Mouse (Mus musculus): ENCODE measurements around the gene Tmem210. TPM values are rescaled to one million over a fixed set of nuclear protein-coding genes. Genes with fewer than 3 reads are reported as not detected.

The Tmem210 gene
- total and polyA plus RNA-seq, 3 experiments, result not detected

- DNase-seq (ENCODE audit: extremely low read depth), result no peak
- no peaks in the 10 kb centered on the region for H3K9me3 ChIP-seq (replicated peaks; ENCODE audit: low read length)
- in situ Hi-C loops (cut with MboI; ENCODE audit: low pct_ligation_motif_present, low pct_unique_long_range_greater_than_20kb, low sequenced_read_pairs), result no loop called here
- peaks cover 0 to 2% of the 10 kb centered on the region in 2 experiments; a peak in 1 of 4 replicates for H3K4me1 ChIP-seq (ENCODE audit: control insufficient read depth in 1 of 2, insufficient read depth in 2 of 2)
- no peaks in the 10 kb centered on the region for H3K79me2 ChIP-seq (replicated peaks; ENCODE audit: control insufficient read depth, extremely low read depth, insufficient read depth, poor library complexity, severe bottlenecking)
- dilution Hi-C loops (cut with MboI; ENCODE audit: extremely low pct_ligation_motif_present, extremely low pct_unique_long_range_greater_than_20kb, low sequenced_read_pairs), result no loop called here
- H3K27me3 ChIP-seq (replicated peaks), result peaks cover 1% of the 10 kb centered on the region
- no peak overlapping the region for H3K4me2 ChIP-seq (ENCODE audit: insufficient read depth, low read depth, poor library complexity, severe bottlenecking)
- no peak overlapping the region for H3K4me3 ChIP-seq (replicated peaks in 1 of 3; ENCODE audit: low read depth in 2 of 3, low read length in 2 of 3, poor library complexity in 1 of 3)
- no peak overlapping the region for H3K9ac ChIP-seq (ENCODE audit: insufficient read depth, low read depth)
- TF ChIP-seq ZC3H11A (IDR thresholded peaks at IDR 0.05; ENCODE audit: low read depth, low read length) (no peak), JUN (IDR thresholded peaks at IDR 0.05; ENCODE audit: insufficient read depth, low read depth, low read length) (no peak), KAT2A (IDR thresholded peaks at IDR 0.05; ENCODE audit: insufficient replicate concordance, low read length) (no peak), CTCF (conservative IDR thresholded peaks at IDR 0.05 in 1 of 2, IDR thresholded peaks at IDR 0.05 in 1 of 2; ENCODE audit: low read depth in 2 of 2, low read length in 2 of 2) (no peak), SIN3A (IDR thresholded peaks at IDR 0.05; ENCODE audit: low read length) (no peak), BHLHE40 (IDR thresholded peaks at IDR 0.05; ENCODE audit: low read depth, low read length) (no peak), EP300 (IDR thresholded peaks at IDR 0.05; ENCODE audit: low read length) (no peak), SMC3 (IDR thresholded peaks at IDR 0.05; ENCODE audit: low read depth, low read length) (no peak), MAX (IDR thresholded peaks at IDR 0.05; ENCODE audit: low read length) (no peak), NELFE (IDR thresholded peaks at IDR 0.05; ENCODE audit: low read depth, low read length) (no peak), JUND (conservative IDR thresholded peaks at IDR 0.05; ENCODE audit: low read depth, low read length) (no peak), RAD21 (IDR thresholded peaks at IDR 0.05; ENCODE audit: low read depth, low read length) (no peak), MEF2A (IDR thresholded peaks at IDR 0.05; ENCODE audit: borderline replicate concordance, low read depth, low read length) (no peak)
- H3K27ac ChIP-seq (ENCODE audit: insufficient read depth, low read depth), result no peak overlapping the region
- H3K36me3 ChIP-seq (replicated peaks in 1 of 2; ENCODE audit: control insufficient read depth in 1 of 2, insufficient read depth in 1 of 2, low read length in 1 of 2), result peaks cover 40 to 61% of the 10 kb centered on the region in 2 experiments
These were observed 2.4 kb upstream of the Tmem210 start for GRCm38 (mm10) chr2:25285551-25285950.

GRCm38 (mm10) chr2:25286314-25286713 lies 1.6 kb upstream of the Tmem210 start:
- Histone ChIP-seq H3K4me1 (ENCODE audit: control insufficient read depth in 1 of 2, insufficient read depth in 2 of 2) (peaks cover 0 to 2% of the 10 kb centered on the region in 2 experiments; a peak in 1 of 4 replicates), H3K36me3 (replicated peaks in 1 of 2; ENCODE audit: control insufficient read depth in 1 of 2, insufficient read depth in 1 of 2, low read length in 1 of 2) (peaks cover 34 to 54% of the 10 kb centered on the region in 2 experiments), H3K79me2 (replicated peaks; ENCODE audit: control insufficient read depth, extremely low read depth, insufficient read depth, poor library complexity, severe bottlenecking) (no peaks in the 10 kb centered on the region), H3K27me3 (replicated peaks) (peaks cover 7% of the 10 kb centered on the region), H3K27ac (ENCODE audit: insufficient read depth, low read depth) (no peak overlapping the region), H3K4me2 (ENCODE audit: insufficient read depth, low read depth, poor library complexity, severe bottlenecking) (no peak overlapping the region), H3K9me3 (replicated peaks; ENCODE audit: low read length) (no peaks in the 10 kb centered on the region), H3K9ac (ENCODE audit: insufficient read depth, low read depth) (no peak overlapping the region), H3K4me3 (replicated peaks in 1 of 3; ENCODE audit: low read depth in 2 of 3, low read length in 2 of 3, poor library complexity in 1 of 3) (no peak overlapping the region)
- dilution Hi-C loops (cut with MboI; ENCODE audit: extremely low pct_ligation_motif_present, extremely low pct_unique_long_range_greater_than_20kb, low sequenced_read_pairs), result no loop called here
- DNase-seq (ENCODE audit: extremely low read depth), result no peak
- TF ChIP-seq MAZ (IDR thresholded peaks at IDR 0.05; ENCODE audit: low read depth, low read length), result no peak
- TF ChIP-seq MXI1 (IDR thresholded peaks at IDR 0.05; ENCODE audit: low read depth, low read length), result no peak
- TF ChIP-seq MAX (IDR thresholded peaks at IDR 0.05; ENCODE audit: low read length), result no peak
- no peak for TF ChIP-seq TBP (conservative IDR thresholded peaks at IDR 0.05; ENCODE audit: low read depth, low read length)
- TF ChIP-seq CHD1 (IDR thresholded peaks at IDR 0.05; ENCODE audit: low read depth, low read length), result no peak
- no peak for TF ChIP-seq EP300 (IDR thresholded peaks at IDR 0.05; ENCODE audit: low read length)
- no peak for TF ChIP-seq ZMIZ1 (IDR thresholded peaks at IDR 0.05; ENCODE audit: low read depth, low read length)
- TF ChIP-seq JUN (IDR thresholded peaks at IDR 0.05; ENCODE audit: insufficient read depth, low read depth, low read length), result no peak
- TF ChIP-seq SMC3 (IDR thresholded peaks at IDR 0.05; ENCODE audit: low read depth, low read length), result no peak
- no peak for TF ChIP-seq USF2 (conservative IDR thresholded peaks at IDR 0.05; ENCODE audit: low read depth, low read length)
- no peak for TF ChIP-seq HCFC1 (IDR thresholded peaks at IDR 0.05; ENCODE audit: low read depth, low read length)
- TF ChIP-seq RCOR1 (conservative IDR thresholded peaks at IDR 0.05; ENCODE audit: low read depth, low read length), result no peak
- no peak for TF ChIP-seq MYC (IDR thresholded peaks at IDR 0.05; ENCODE audit: low read depth, low read length)
- no peak for TF ChIP-seq GABPA (IDR thresholded peaks at IDR 0.05; ENCODE audit: insufficient replicate concordance, low read depth, low read length)
- no peak for TF ChIP-seq ZC3H11A (IDR thresholded peaks at IDR 0.05; ENCODE audit: low read depth, low read length)
- no peak for TF ChIP-seq UBTF (IDR thresholded peaks at IDR 0.05; ENCODE audit: low read depth, low read length)
- no peak for TF ChIP-seq ELF1 (IDR thresholded peaks at IDR 0.05; ENCODE audit: low read depth, low read length)
- no peak for TF ChIP-seq KAT2A (IDR thresholded peaks at IDR 0.05; ENCODE audit: insufficient replicate concordance, low read length)
- in situ Hi-C loops (cut with MboI; ENCODE audit: low pct_ligation_motif_present, low pct_unique_long_range_greater_than_20kb, low sequenced_read_pairs), result no loop called here
